Mouse (Mus musculus) ES-E14 (cell line): ENCODE measurements at regions not wholly inside any gene's neighbourhood (a gene's known extent, or its start where the extent isn't known, plus 50 kb on each side); places are given as distances from the start of the nearest gene placed in this dataset.

Source experiments
- DNase-seq: peaks from one replicate; pipeline ENCODE4 v3.0.0-alpha.2; 2013; ENCODE audit warnings: low read depth, low spot score
- H3K27ac ChIP-seq: 2 replicates; pipeline ENCODE4 v1.5.1; 2012; ENCODE audit warnings: low read depth, mild to moderate bottlenecking, low read length, moderate library complexity, mixed read lengths; ENCODE audit not compliant: poor library complexity, insufficient read depth, severe bottlenecking
- H3K36me3 ChIP-seq: 2 replicates; pipeline ENCODE4 v1.6.1; 2012; ENCODE audit warnings: mild to moderate bottlenecking, low read length, moderate library complexity, mixed read lengths; ENCODE audit not compliant: control insufficient read depth, poor library complexity, insufficient read depth, severe bottlenecking
- H3K4me1 ChIP-seq, 2 experiments: fragments of 150-350 bp in 1 of 2; sonication (generic) in 1 of 2; 2 replicates each; pipeline ENCODE4 v1.6.1; 2012; ENCODE audit warnings: low read length in 2 of 2, mild to moderate bottlenecking in 1 of 2, mixed read lengths in 1 of 2; ENCODE audit not compliant: control insufficient read depth in 2 of 2, insufficient read depth in 2 of 2, poor library complexity in 1 of 2
- H3K4me3 ChIP-seq, 2 experiments: fragments of 150-350 bp in 1 of 2; sonication (generic) in 1 of 2; 2 replicates each; pipeline ENCODE4 v1.5.1; 2012; ENCODE audit warnings: low read length in 2 of 2, low read depth in 1 of 2, mild to moderate bottlenecking in 1 of 2, mixed read lengths in 1 of 2; ENCODE audit not compliant: insufficient read depth in 1 of 2, poor library complexity in 1 of 2, severe bottlenecking in 1 of 2
- H3K9ac ChIP-seq: 2 replicates; pipeline ENCODE4 v1.6.1; 2012; ENCODE audit warnings: low read depth, mild to moderate bottlenecking, low read length, mixed read lengths; ENCODE audit not compliant: poor library complexity, insufficient read depth, severe bottlenecking
- H3K9me3 ChIP-seq: fragments of 150-350 bp; sonication (generic); 2 replicates; pipeline ENCODE4 v1.6.1; 2012; ENCODE audit warnings: low read depth, mild to moderate bottlenecking, low read length; ENCODE audit not compliant: control insufficient read depth, insufficient read depth
- CHD2 ChIP-seq: IDR thresholded peaks from 2 replicates; pipeline ENCODE4 v1.6.1; 2014; ENCODE audit warnings: mild to moderate bottlenecking, low read depth, low read length, inconsistent platforms
- HCFC1 ChIP-seq: IDR thresholded peaks from 2 replicates; pipeline ENCODE4 v1.6.1; 2012; ENCODE audit warnings: low read length, inconsistent platforms, borderline replicate concordance; ENCODE audit not compliant: insufficient read depth
- MAFK ChIP-seq: IDR thresholded peaks from 2 replicates; pipeline ENCODE4 v1.6.1; 2014; ENCODE audit warnings: mild to moderate bottlenecking, low read depth, low read length, inconsistent platforms; ENCODE audit not compliant: insufficient read depth
- ZC3H11A ChIP-seq: IDR thresholded peaks from 2 replicates; pipeline ENCODE4 v1.6.1; 2012; ENCODE audit warnings: low read depth, mild to moderate bottlenecking, inconsistent platforms, low read length, borderline replicate concordance
- ZNF384 ChIP-seq: IDR thresholded peaks from 2 replicates; pipeline ENCODE4 v1.6.1; 2012; ENCODE audit warnings: low read depth, low read length, inconsistent platforms
- in situ Hi-C, 2 experiments: fragments of 600-800 bp; cut with MboI; formaldehyde crosslinking; loops; one replicate each; pipeline ENCODE4 v1.15.1; 2025; ENCODE audit warnings: low sequenced_read_pairs in 2 of 2, inconsistent platforms in 1 of 2; ENCODE audit not compliant: unreplicated experiment in 2 of 2

GRCm38 (mm10) chr7:98768460-98768859 is 65.6 kb downstream of the Thap12 start:
- in situ Hi-C loops: no loop called here
- H3K4me1 ChIP-seq: peaks cover 2 to 13% of the 10 kb centered on the region in 2 experiments; a peak in 2 of 4 replicates
- TF ChIP-seq MAFK: no peak
- no peak for TF ChIP-seq ZC3H11A
- TF ChIP-seq HCFC1: no peak
- TF ChIP-seq ZNF384: no peak
- no peak for TF ChIP-seq CHD2
- no peak overlapping the region for H3K9ac ChIP-seq
- no peak overlapping the region for H3K27ac ChIP-seq
- H3K4me3 ChIP-seq: no peak overlapping the region
- H3K9me3 ChIP-seq: no peaks in the 10 kb centered on the region
- no peaks in the 10 kb centered on the region for H3K36me3 ChIP-seq
- no peak for DNase-seq

- no peak for DNase-seq
- TF ChIP-seq HCFC1 (no peak), MAFK (no peak), ZNF384 (no peak), ZC3H11A (no peak), CHD2 (no peak)
- no peaks in the 10 kb centered on the region for H3K9me3 ChIP-seq
- no peak overlapping the region for H3K9ac ChIP-seq
- peaks cover 2 to 13% of the 10 kb centered on the region in 2 experiments; a peak in 2 of 4 replicates for H3K4me1 ChIP-seq
- no peak overlapping the region for H3K4me3 ChIP-seq
- H3K36me3 ChIP-seq: no peaks in the 10 kb centered on the region
- in situ Hi-C loops: no loop called here
- H3K27ac ChIP-seq: no peak overlapping the region
Observed at GRCm38 (mm10) chr7:98769111-98769734, 65.7 kb upstream of the Wnt11 start.

GRCm38 (mm10) chr7:98770257-98770890 is 64.5 kb upstream of the Wnt11 start:
- in situ Hi-C loops: no loop called here
- no peaks in the 10 kb centered on the region for H3K9me3 ChIP-seq
- H3K9ac ChIP-seq: no peak overlapping the region
- no peaks in the 10 kb centered on the region for H3K36me3 ChIP-seq
- TF ChIP-seq CHD2 (no peak), ZNF384 (no peak), MAFK (no peak), ZC3H11A (no peak), HCFC1 (no peak)
- DNase-seq: peak; percentile 69
- no peak overlapping the region for H3K4me3 ChIP-seq
- peaks cover 2 to 13% of the 10 kb centered on the region in 2 experiments; a peak in 2 of 4 replicates for H3K4me1 ChIP-seq
- H3K27ac ChIP-seq: no peak overlapping the region

- Histone ChIP-seq H3K27ac (no peak overlapping the region), H3K36me3 (no peaks in the 10 kb centered on the region), H3K9ac (no peak overlapping the region), H3K9me3 (no peaks in the 10 kb centered on the region), H3K4me3 (no peak overlapping the region), H3K4me1 (peaks cover 2 to 13% of the 10 kb centered on the region in 2 experiments; a peak in 2 of 4 replicates)
- TF ChIP-seq CHD2 (no peak), ZC3H11A (no peak), MAFK (no peak), HCFC1 (no peak), ZNF384 (no peak)
- no peak for DNase-seq
- in situ Hi-C loops: no loop called here
Observed at GRCm38 (mm10) chr7:98771134-98771775, 63.7 kb upstream of the Wnt11 start.
